ENCODE assay signal across 15 mouse cellular contexts in genomic region chr1:178878676-178879075, GRCm38 (mm10).
"Had no signal": no experiment of that assay in that cellular context is flagged by ENCODE, and none has a peak within 500 bp of the region (broad histone marks: within the 10 kb centered on the region; RNA-seq: fewer than 3 reads in every experiment).

No protein-coding gene starts in this region.

- H3K4me2 ChIP-seq: liver, embryonic 11.5 days; liver, embryonic 15.5 days; lung, embryonic 14.5 days; neural tube, embryonic 15.5 days had no signal

- H3K36me3 ChIP-seq: liver, embryonic 15.5 days; midbrain, embryonic 10.5 days had no signal

- H3K9ac ChIP-seq: liver, embryonic 15.5 days; lung, embryonic 14.5 days; neural tube, embryonic 15.5 days had no signal

- H3K9me3 ChIP-seq: liver, embryonic 15.5 days; midbrain, embryonic 10.5 days; neural tube, embryonic 15.5 days had no signal

- DNase-seq: kidney, adult 9 months; kidney, postnatal 36 days; left cerebral cortex, postnatal 4 days; lung, embryonic 14.5 days; lung, postnatal 10 days; lung, postnatal 4 days; midbrain, embryonic 14.5 days; thymus, postnatal 4 days had no signal

- H3K4me1 ChIP-seq: liver, embryonic 15.5 days; neural tube, embryonic 15.5 days had no signal

- H3K27ac ChIP-seq: kidney, postnatal 0 days; liver, embryonic 15.5 days; midbrain, embryonic 10.5 days; neural tube, embryonic 15.5 days; stomach, postnatal 0 days had no signal

- H3K27me3 ChIP-seq: liver, embryonic 15.5 days; neural tube, embryonic 15.5 days had no signal

- H3K4me3 ChIP-seq: liver, embryonic 15.5 days; midbrain, embryonic 10.5 days; myocyte; neural tube, embryonic 15.5 days had no signal
